Mouse (Mus musculus) embryo, embryonic 9.5 days (tissue): ENCODE measurements around the gene Creb1.
A peak's percentile ranks its signal among the peaks of the same experiment; 100 is the strongest.

Experiments
- DNase-seq: peaks from one replicate; pipeline ENCODE4 v3.0.0-alpha.2; 2017; ENCODE audit errors: extremely low spot score

Creb1 gene

GRCm38 (mm10) chr1:64532589-64533470 lies at the start of gene Creb1:
Creb1 (plus strand) TSS chr1:64532645.
- peak; percentile 99 for DNase-seq

GRCm38 (mm10) chr1:64488521-64489029 lies 43.9 kb upstream of the Creb1 start:
- no peak for DNase-seq

- no peak for DNase-seq
Observed at GRCm38 (mm10) chr1:64496803-64497202, 35.6 kb upstream of the Creb1 start.

- no peak for DNase-seq
Observed at GRCm38 (mm10) chr1:64501382-64502140, 30.9 kb upstream of the Creb1 start.

- DNase-seq, result no peak
Observed at GRCm38 (mm10) chr1:64508479-64509096, 23.9 kb upstream of the Creb1 start.

GRCm38 (mm10) chr1:64509678-64510077 lies 22.8 kb upstream of the Creb1 start:
- DNase-seq, result no peak

GRCm38 (mm10) chr1:64514184-64514583 lies 18.3 kb upstream of the Creb1 start:
- no peak for DNase-seq

- no peak for DNase-seq
Observed at GRCm38 (mm10) chr1:64516593-64516992, 15.9 kb upstream of the Creb1 start.

GRCm38 (mm10) chr1:64518480-64518879 lies 14.0 kb upstream of the Creb1 start:
- no peak for DNase-seq

GRCm38 (mm10) chr1:64519345-64519744 lies 13.1 kb upstream of the Creb1 start:
- DNase-seq, result no peak

- DNase-seq, result no peak
Observed at GRCm38 (mm10) chr1:64519901-64520300, 12.5 kb upstream of the Creb1 start.

GRCm38 (mm10) chr1:64521734-64522133 lies 10.7 kb upstream of the Creb1 start:
- no peak for DNase-seq

GRCm38 (mm10) chr1:64522637-64523036 lies 9.8 kb upstream of the Creb1 start:
- DNase-seq, result no peak

GRCm38 (mm10) chr1:64523117-64523516 lies 9.3 kb upstream of the Creb1 start:
- DNase-seq, result no peak

GRCm38 (mm10) chr1:64524661-64525060 lies 7.8 kb upstream of the Creb1 start:
- no peak for DNase-seq

- DNase-seq, result no peak
Observed at GRCm38 (mm10) chr1:64527626-64528025, 4.8 kb upstream of the Creb1 start.

- DNase-seq, result no peak
Observed at GRCm38 (mm10) chr1:64529781-64530315, 2.6 kb upstream of the Creb1 start.

- no peak for DNase-seq
Observed at GRCm38 (mm10) chr1:64531548-64531947, 897 bp upstream of the Creb1 start.

GRCm38 (mm10) chr1:64532067-64532523 lies 350 bp upstream of the Creb1 start:
- DNase-seq, result no peak

- DNase-seq, result peak; percentile 52
Observed at GRCm38 (mm10) chr1:64533471-64534443, 1.3 kb downstream of the Creb1 start.
